Mouse (Mus musculus) heart, embryonic 15.5 days (tissue): Measurements from ENCODE around the gene Ndufs6. TPM values are rescaled to one million over a fixed set of nuclear protein-coding genes. Genes with fewer than 3 reads are reported as not detected.

Source experiments
- ATAC-seq: fragments of 200-750 bp; cut with Nextera tagmentation; replicated peaks from 2 replicates; pipeline ENCODE4 v1.8.0; 2017; ENCODE audit warnings: low read depth, moderate TSS enrichment; ENCODE audit not compliant: insufficient number of reproducible peaks, insufficient read depth, low FRiP score
- H3K27ac ChIP-seq: fragments of 300-500 bp; sonication (generic); 2 replicates; pipeline ENCODE4 v1.5.1; 2015; ENCODE audit warnings: mild to moderate bottlenecking, inconsistent platforms
- H3K27me3 ChIP-seq: fragments of 300-500 bp; sonication (generic); 2 replicates; pipeline ENCODE4 v1.6.1; 2015; ENCODE audit warnings: inconsistent platforms
- H3K36me3 ChIP-seq: fragments of 300-500 bp; sonication (generic); 2 replicates; pipeline ENCODE4 v1.6.1; 2015; ENCODE audit warnings: mild to moderate bottlenecking, inconsistent platforms
- H3K4me1 ChIP-seq: fragments of 300-500 bp; sonication (generic); replicated peaks from 2 replicates; pipeline ENCODE4 v1.6.1; 2015; ENCODE audit warnings: inconsistent platforms
- H3K4me2 ChIP-seq: fragments of 300-500 bp; sonication (generic); 2 replicates; pipeline ENCODE4 v1.6.1; 2015; ENCODE audit warnings: inconsistent platforms, mild to moderate bottlenecking, moderate library complexity
- H3K4me3 ChIP-seq: fragments of 300-500 bp; sonication (generic); 2 replicates; pipeline ENCODE4 v1.5.1; 2015; ENCODE audit warnings: mild to moderate bottlenecking, inconsistent platforms
- H3K9ac ChIP-seq: fragments of 300-500 bp; sonication (generic); 2 replicates; pipeline ENCODE4 v1.6.1; 2015; ENCODE audit warnings: mild to moderate bottlenecking, inconsistent platforms
- H3K9me3 ChIP-seq: fragments of 300-500 bp; sonication (generic); replicated peaks from 2 replicates; pipeline ENCODE4 v1.6.1; 2016; ENCODE audit warnings: inconsistent platforms
- WGBS: fragments of 180-500 bp; shearing (Covaris S2); methylation state at CpG from one replicate; pipeline ENCODE4 v1.1.7; 2015; ENCODE audit warnings: mixed read lengths; 5-methylcytosine and 5-hydroxymethylcytosine counted together
- polyA plus RNA-seq: library from polyadenylated mRNA; unstranded; fragments of >200 nt; fragmentation: Nextera tagmentation; extraction: Ambion mirVana; gene quantifications from 2 replicates; pipeline ENCODE4 v1.2.1, GENCODE M21; 2015

Ndufs6 gene
- polyA plus RNA-seq, 1 experiment from 2014 or later, result 761 TPM

GRCm38 (mm10) chr13:73346131-73346530 lies 17.8 kb upstream of the Ndufs6 start:
- no peak for ATAC-seq
- no peak overlapping the region for H3K4me3 ChIP-seq
- WGBS, result 26% methylated on average over 2 of the region's 2 CpGs

GRCm38 (mm10) chr13:73345102-73345890 lies 17.0 kb upstream of the Ndufs6 start:
- Histone ChIP-seq H3K27ac (0 out of 2 replicates have a peak overlapping the region, but pooled peaks have one; percentile 77), H3K4me3 (no peak overlapping the region)

More at GRCm38 (mm10) chr13:73346131-73346530, 17.8 kb upstream of the Ndufs6 start:
- H3K9me3 ChIP-seq, result no peaks in the 10 kb centered on the region
- no peaks in the 10 kb centered on the region for H3K27me3 ChIP-seq
- 0 out of 2 replicates have a peak, but pooled peaks cover 5% of the 10 kb centered on the region for H3K4me1 ChIP-seq
- H3K36me3 ChIP-seq, result no peaks in the 10 kb centered on the region
- no peak overlapping the region for H3K9ac ChIP-seq
- peak overlapping the region; percentile 77 for H3K27ac ChIP-seq
- H3K4me2 ChIP-seq, result peak overlapping the region; percentile 41

GRCm38 (mm10) chr13:73336753-73337152 lies 8.4 kb upstream of the Ndufs6 start:
- Histone ChIP-seq H3K4me2 (peak overlapping the region; percentile 23), H3K27ac (peak overlapping the region; percentile 84), H3K4me1 (peaks cover 41% of the 10 kb centered on the region)

More at GRCm38 (mm10) chr13:73345102-73345890, 17.0 kb upstream of the Ndufs6 start:
- Histone ChIP-seq H3K9ac (no peak overlapping the region), H3K9me3 (no peaks in the 10 kb centered on the region), H3K4me1 (0 out of 2 replicates have a peak, but pooled peaks cover 5% of the 10 kb centered on the region), H3K27me3 (no peaks in the 10 kb centered on the region), H3K36me3 (no peaks in the 10 kb centered on the region), H3K4me2 (peak overlapping the region; percentile 41; the same call in 1 of the 2 replicates)
- no peak for ATAC-seq
- WGBS, result 67% methylated on average over 9 of the region's 9 CpGs

GRCm38 (mm10) chr13:73331736-73332135 lies 3.4 kb upstream of the Ndufs6 start:
- ATAC-seq, result no peak
- peaks cover 51% of the 10 kb centered on the region for H3K4me1 ChIP-seq

More at GRCm38 (mm10) chr13:73336753-73337152, 8.4 kb upstream of the Ndufs6 start:
- ATAC-seq, result peak; percentile 68
- no peaks in the 10 kb centered on the region for H3K9me3 ChIP-seq
- no peak overlapping the region for H3K4me3 ChIP-seq
- H3K9ac ChIP-seq, result no peak overlapping the region
- H3K36me3 ChIP-seq, result no peaks in the 10 kb centered on the region
- no peaks in the 10 kb centered on the region for H3K27me3 ChIP-seq
- WGBS, result 24% methylated on average over 7 of the region's 7 CpGs

GRCm38 (mm10) chr13:73330844-73331501 lies 2.6 kb upstream of the Ndufs6 start:
- Histone ChIP-seq H3K4me1 (peaks cover 52% of the 10 kb centered on the region), H3K9me3 (no peaks in the 10 kb centered on the region), H3K27me3 (no peaks in the 10 kb centered on the region), H3K9ac (peak overlapping the region; percentile 89), H3K27ac (peak overlapping the region; percentile 86), H3K36me3 (no peaks in the 10 kb centered on the region; the same call in 1 of the 2 replicates), H3K4me3 (peak overlapping the region; percentile 79), H3K4me2 (peak overlapping the region; percentile 88)
- WGBS, result under 1% methylated on average over 42 of the region's 42 CpGs
- peak; percentile 84 for ATAC-seq

More at GRCm38 (mm10) chr13:73331736-73332135, 3.4 kb upstream of the Ndufs6 start:
- peak overlapping the region; percentile 88 for H3K4me2 ChIP-seq
- peak overlapping the region; percentile 86 for H3K27ac ChIP-seq
- peak overlapping the region; percentile 89 for H3K9ac ChIP-seq
- WGBS, result 22% methylated on average over 3 of the region's 3 CpGs
- H3K4me3 ChIP-seq, result peak overlapping the region; percentile 79
- H3K9me3 ChIP-seq, result no peaks in the 10 kb centered on the region
- no peaks in the 10 kb centered on the region for H3K36me3 ChIP-seq
- H3K27me3 ChIP-seq, result no peaks in the 10 kb centered on the region

- no peak overlapping the region for H3K27ac ChIP-seq
- 80% methylated on average over 4 of the region's 4 CpGs for WGBS
- H3K27me3 ChIP-seq, result no peaks in the 10 kb centered on the region
- ATAC-seq, result no peak
- no peaks in the 10 kb centered on the region for H3K9me3 ChIP-seq
- no peak overlapping the region for H3K9ac ChIP-seq
- H3K4me2 ChIP-seq, result no peak overlapping the region
- H3K4me1 ChIP-seq, result peaks cover 23% of the 10 kb centered on the region
- H3K36me3 ChIP-seq, result peaks cover 43% of the 10 kb centered on the region
- no peak overlapping the region for H3K4me3 ChIP-seq
Measured at GRCm38 (mm10) chr13:73323406-73323805, 4.9 kb downstream of the Ndufs6 start.

- H3K4me2 ChIP-seq, result no peak overlapping the region
- no peak overlapping the region for H3K4me3 ChIP-seq
- no peaks in the 10 kb centered on the region for H3K27me3 ChIP-seq
- WGBS, result 82% methylated on average over 10 of the region's 10 CpGs
- peaks cover 51% of the 10 kb centered on the region for H3K36me3 ChIP-seq
- no peaks in the 10 kb centered on the region for H3K9me3 ChIP-seq
- H3K9ac ChIP-seq, result no peak overlapping the region
- peaks cover 21% of the 10 kb centered on the region for H3K4me1 ChIP-seq
- no peak overlapping the region for H3K27ac ChIP-seq
- no peak for ATAC-seq
Measured at GRCm38 (mm10) chr13:73322626-73323025, 5.7 kb downstream of the Ndufs6 start.

GRCm38 (mm10) chr13:73320048-73320447 lies 8.3 kb downstream of the Ndufs6 start:
- Histone ChIP-seq H3K27ac (no peak overlapping the region), H3K27me3 (no peaks in the 10 kb centered on the region), H3K36me3 (peaks cover 63% of the 10 kb centered on the region), H3K9ac (no peak overlapping the region), H3K9me3 (no peaks in the 10 kb centered on the region), H3K4me1 (peaks cover under 1% of the 10 kb centered on the region; the same call in 1 of the 2 replicates), H3K4me3 (no peak overlapping the region), H3K4me2 (no peak overlapping the region)
- 93% methylated on average over 4 of the region's 4 CpGs for WGBS
- ATAC-seq, result no peak

- Histone ChIP-seq H3K4me2 (no peak overlapping the region), H3K27ac (no peak overlapping the region), H3K9me3 (no peaks in the 10 kb centered on the region), H3K4me1 (peaks cover 14% of the 10 kb centered on the region), H3K36me3 (no peaks in the 10 kb centered on the region), H3K4me3 (no peak overlapping the region), H3K27me3 (peaks cover 7% of the 10 kb centered on the region; the same call in 1 of the 2 replicates), H3K9ac (no peak overlapping the region)
- WGBS, result 33% methylated on average over 8 of the region's 8 CpGs
- ATAC-seq, result peak; percentile 75
Measured at GRCm38 (mm10) chr13:73310183-73310929, 18.0 kb downstream of the Ndufs6 start.

GRCm38 (mm10) chr13:73306430-73306829 lies 21.9 kb downstream of the Ndufs6 start:
- no peaks in the 10 kb centered on the region for H3K9me3 ChIP-seq
- H3K36me3 ChIP-seq, result no peaks in the 10 kb centered on the region
- H3K9ac ChIP-seq, result no peak overlapping the region
- H3K4me1 ChIP-seq, result peaks cover 25% of the 10 kb centered on the region
- no peak for ATAC-seq
- no peak overlapping the region for H3K4me3 ChIP-seq
- H3K4me2 ChIP-seq, result no peak overlapping the region
- no peak overlapping the region for H3K27ac ChIP-seq
- 65% methylated on average over 4 of the region's 4 CpGs for WGBS
- peaks cover 7% of the 10 kb centered on the region; the same call in 1 of the 2 replicates for H3K27me3 ChIP-seq

- no peaks in the 10 kb centered on the region for H3K36me3 ChIP-seq
- H3K4me1 ChIP-seq, result peaks cover 25% of the 10 kb centered on the region
- H3K27ac ChIP-seq, result peak overlapping the region; percentile 38; the same call in 1 of the 2 replicates
- H3K27me3 ChIP-seq, result peaks cover 3% of the 10 kb centered on the region; the same call in 1 of the 2 replicates
- no peaks in the 10 kb centered on the region for H3K9me3 ChIP-seq
- no peak for ATAC-seq
- WGBS, result 59% methylated on average over 4 of the region's 4 CpGs
- no peak overlapping the region for H3K9ac ChIP-seq
- H3K4me2 ChIP-seq, result no peak overlapping the region
- H3K4me3 ChIP-seq, result no peak overlapping the region
Measured at GRCm38 (mm10) chr13:73306085-73306410, 22.3 kb downstream of the Ndufs6 start.
